Mouse (Mus musculus) limb, embryonic 11.5 days (tissue): Measurements from ENCODE around the gene Qpctl. TPM values are rescaled to one million over a fixed set of nuclear protein-coding genes. Genes with fewer than 3 reads are reported as not detected.

Source experiments
- ATAC-seq: fragments of 200-750 bp; cut with Nextera tagmentation; 2 replicates; pipeline ENCODE4 v1.8.0; 2017; ENCODE audit warnings: low read depth; ENCODE audit not compliant: insufficient number of reproducible peaks, low FRiP score, low TSS enrichment
- DNase-seq: peaks from one replicate; pipeline ENCODE4 v3.0.0-alpha.2; 2015; ENCODE audit warnings: low spot score
- H3K27ac ChIP-seq: fragments of 300-500 bp; sonication (generic); replicated peaks from 2 replicates; pipeline ENCODE4 v1.5.1; 2014; ENCODE audit warnings: low read depth, mild to moderate bottlenecking, low read length
- H3K27me3 ChIP-seq: fragments of 300-500 bp; sonication (generic); 2 replicates; pipeline ENCODE4 v1.6.1; 2014; ENCODE audit warnings: mild to moderate bottlenecking, low read length, mixed read lengths; ENCODE audit not compliant: control insufficient read depth, insufficient read depth
- H3K36me3 ChIP-seq: fragments of 300-500 bp; sonication (generic); 2 replicates; pipeline ENCODE4 v1.6.1; 2014; ENCODE audit warnings: mild to moderate bottlenecking, low read length, moderate library complexity, mixed read lengths; ENCODE audit not compliant: control insufficient read depth, insufficient read depth
- H3K4me1 ChIP-seq: fragments of 300-500 bp; sonication (generic); 2 replicates; pipeline ENCODE4 v1.6.1; 2014; ENCODE audit warnings: low read length, mixed read lengths; ENCODE audit not compliant: control insufficient read depth, insufficient read depth
- H3K4me2 ChIP-seq: fragments of 300-500 bp; sonication (generic); 2 replicates; pipeline ENCODE4 v1.6.1; 2014; ENCODE audit warnings: low read depth, mild to moderate bottlenecking, moderate library complexity; ENCODE audit not compliant: severe bottlenecking
- H3K4me3 ChIP-seq: fragments of 300-500 bp; sonication (generic); 2 replicates; pipeline ENCODE4 v1.5.1; 2014; ENCODE audit warnings: low read depth, low read length
- H3K9ac ChIP-seq: fragments of 300-500 bp; sonication (generic); 2 replicates; pipeline ENCODE4 v1.6.1; 2014; ENCODE audit warnings: mild to moderate bottlenecking, low read length
- H3K9me3 ChIP-seq: fragments of 300-500 bp; sonication (generic); 2 replicates; pipeline ENCODE4 v1.6.1; 2016; ENCODE audit warnings: low read length; ENCODE audit not compliant: control insufficient read depth
- WGBS: fragments of 180-500 bp; shearing (Covaris S2); extraction: QIAGEN DNeasy Blood & Tissue Kit; methylation state at CpG from one replicate; pipeline ENCODE4 v1.1.7; 2014; 5-methylcytosine and 5-hydroxymethylcytosine counted together
- polyA plus RNA-seq: library from polyadenylated mRNA; unstranded; fragments of >200 nt; fragmentation: Nextera tagmentation; extraction: Ambion mirVana; gene quantifications from 2 replicates; pipeline ENCODE4 v1.2.1, GENCODE M21; 2014

Qpctl gene
- polyA plus RNA-seq, 1 experiment from 2014 or later, result 10.7 TPM

GRCm38 (mm10) chr7:19094826-19095750, 54.0 kb downstream of the Qpctl start:
- 0 out of 2 replicates have a peak, but pooled peaks cover 3% of the 10 kb centered on the region for H3K36me3 ChIP-seq
- peak; percentile 71 for DNase-seq
- WGBS, result under 1% methylated on average over 77 of the region's 87 CpGs
- H3K4me3 ChIP-seq, result peak overlapping the region; percentile 82
- peak overlapping the region; percentile 92 for H3K9ac ChIP-seq
- no peak for ATAC-seq
- H3K4me2 ChIP-seq, result peak overlapping the region; percentile 96
- peaks cover 18% of the 10 kb centered on the region for H3K4me1 ChIP-seq
- no peaks in the 10 kb centered on the region for H3K27me3 ChIP-seq
- peak overlapping the region; percentile 97 for H3K27ac ChIP-seq
- no peaks in the 10 kb centered on the region; the same call in 1 of the 2 replicates for H3K9me3 ChIP-seq

- WGBS, result 2% methylated on average over 8 of the region's 36 CpGs
- ATAC-seq, result no peak
- H3K4me1 ChIP-seq, result peaks cover 18% of the 10 kb centered on the region
These were observed 54.6 kb downstream of the Qpctl start, which contains the start of gene Six5 for GRCm38 (mm10) chr7:19094471-19094825. Gene Six5, plus strand, starts transcription at chr7:19094594.

DNA sequence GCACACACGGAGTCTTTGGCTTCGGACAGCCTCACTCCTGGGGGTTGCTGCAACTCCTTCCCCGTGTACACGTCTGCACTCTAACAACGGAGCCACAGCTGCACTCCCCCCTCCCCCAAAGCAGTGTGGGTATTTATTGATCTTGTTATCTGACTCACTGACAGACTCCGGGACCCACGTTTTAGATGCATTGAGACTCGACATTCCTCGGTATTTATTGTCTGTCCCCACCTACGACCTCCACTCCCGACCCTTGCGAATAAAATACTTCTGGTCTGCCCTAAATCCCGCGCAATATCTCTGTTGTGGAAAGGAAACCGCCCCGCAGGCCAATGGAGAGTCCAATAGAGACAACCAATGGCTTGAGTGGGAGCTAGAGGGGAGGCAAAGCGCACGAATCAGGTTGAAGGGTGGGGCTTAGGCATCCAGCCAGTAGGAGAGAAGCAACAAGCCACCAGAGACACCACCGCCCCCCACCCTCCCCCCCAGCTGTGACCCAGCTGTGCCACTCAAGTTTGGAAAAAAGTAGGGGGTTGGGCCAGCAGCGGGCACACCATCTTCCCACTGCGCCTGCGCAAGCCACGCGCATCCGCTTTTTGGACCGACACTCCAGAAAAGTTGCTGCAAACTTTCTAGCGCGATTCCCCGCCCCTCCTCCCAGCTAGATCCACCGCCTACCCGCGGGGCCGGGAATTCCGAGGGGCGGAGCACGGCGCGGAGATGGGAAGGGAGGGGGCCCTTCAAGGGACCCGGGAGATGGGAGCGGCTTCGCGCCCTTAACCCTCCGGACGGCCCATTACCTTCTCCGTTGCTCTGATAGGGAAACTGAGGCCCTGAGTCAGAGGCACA, 55.3 kb downstream of the Qpctl start:
- H3K4me1 ChIP-seq, result peaks cover 18% of the 10 kb centered on the region
- peak overlapping the region; percentile 97 for H3K27ac ChIP-seq
- no peaks in the 10 kb centered on the region for H3K27me3 ChIP-seq
- H3K4me3 ChIP-seq, result peak overlapping the region; percentile 82
- H3K4me2 ChIP-seq, result peak overlapping the region; percentile 96
- H3K9ac ChIP-seq, result peak overlapping the region; percentile 92
- ATAC-seq (peak; percentile 83), DNase-seq (peak; percentile 99)
- no peaks in the 10 kb centered on the region; the same call in 1 of the 2 replicates for H3K9me3 ChIP-seq
- WGBS, result under 1% methylated on average over 42 of the region's 45 CpGs
- H3K36me3 ChIP-seq, result 0 out of 2 replicates have a peak, but pooled peaks cover 3% of the 10 kb centered on the region

More at GRCm38 (mm10) chr7:19094471-19094825, 54.6 kb downstream of the Qpctl start, which contains the start of gene Six5:
- peak; percentile 73 for DNase-seq
- Histone ChIP-seq H3K4me3 (peak within 1 kb of the TSS; percentile 82), H3K27ac (peak within 1 kb of the TSS; percentile 97), H3K9ac (peak within 1 kb of the TSS; percentile 92), H3K9me3 (no peaks in the 10 kb centered on the region; the same call in 1 of the 2 replicates), H3K4me2 (peak within 1 kb of the TSS; percentile 96), H3K27me3 (no peaks in the 10 kb centered on the region), H3K36me3 (0 out of 2 replicates have a peak, but pooled peaks cover 3% of the 10 kb centered on the region)

DNA sequence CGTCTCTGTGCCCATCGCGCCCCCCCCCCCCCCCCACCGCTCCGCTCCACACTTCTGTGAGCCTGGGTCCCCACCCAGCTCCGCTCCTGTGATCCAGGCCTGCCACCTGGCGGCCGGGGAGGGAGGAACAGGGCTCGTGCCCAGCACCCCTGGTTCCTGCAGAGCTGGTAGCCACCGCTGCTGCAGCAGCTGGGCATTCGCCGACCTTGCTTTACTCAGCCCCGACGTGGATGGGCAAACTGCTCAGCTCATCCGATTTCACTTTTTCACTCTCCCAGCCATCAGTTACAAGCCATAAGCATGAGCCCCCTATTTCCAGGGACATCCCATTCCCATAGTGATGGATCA, 55.9 kb downstream of the Qpctl start:
- Histone ChIP-seq H3K4me3 (peak overlapping the region; percentile 82), H3K4me1 (peaks cover 18% of the 10 kb centered on the region), H3K36me3 (0 out of 2 replicates have a peak, but pooled peaks cover 3% of the 10 kb centered on the region), H3K27ac (peak overlapping the region; percentile 82), H3K27me3 (no peaks in the 10 kb centered on the region), H3K4me2 (peak overlapping the region; percentile 96), H3K9ac (peak overlapping the region; percentile 57), H3K9me3 (no peaks in the 10 kb centered on the region; the same call in 1 of the 2 replicates)
- under 1% methylated on average over 10 of the region's 15 CpGs for WGBS
- ATAC-seq (peak; percentile 40), DNase-seq (peak; percentile 90)

- peak overlapping the region; percentile 57 for H3K9ac ChIP-seq
- H3K27ac ChIP-seq, result peak overlapping the region; percentile 82
- no peaks in the 10 kb centered on the region; the same call in 1 of the 2 replicates for H3K9me3 ChIP-seq
- DNase-seq (peak; percentile 86), ATAC-seq (peak; percentile 44)
- H3K4me1 ChIP-seq, result peaks cover 18% of the 10 kb centered on the region
- H3K36me3 ChIP-seq, result 0 out of 2 replicates have a peak, but pooled peaks cover 3% of the 10 kb centered on the region
- H3K4me3 ChIP-seq, result peak overlapping the region; percentile 82
- H3K4me2 ChIP-seq, result peak overlapping the region; percentile 96
- 3% methylated on average over 38 of the region's 38 CpGs for WGBS
- H3K27me3 ChIP-seq, result no peaks in the 10 kb centered on the region
These were observed 56.5 kb downstream of the Qpctl start for GRCm38 (mm10) chr7:19092381-19093173.

GRCm38 (mm10) chr7:19091913-19092312, 57.2 kb downstream of the Qpctl start:
- no peak overlapping the region for H3K27ac ChIP-seq
- H3K4me1 ChIP-seq, result peaks cover 14% of the 10 kb centered on the region
- H3K9me3 ChIP-seq, result no peaks in the 10 kb centered on the region; the same call in 1 of the 2 replicates
- 21% methylated on average over 14 of the region's 17 CpGs for WGBS
- H3K4me3 ChIP-seq, result no peak overlapping the region; the same call in 1 of the 2 replicates
- DNase-seq (no peak), ATAC-seq (no peak)
- no peak overlapping the region; the same call in 1 of the 2 replicates for H3K9ac ChIP-seq
- H3K4me2 ChIP-seq, result peak overlapping the region; percentile 96; the same call in 1 of the 2 replicates
- 0 out of 2 replicates have a peak, but pooled peaks cover 3% of the 10 kb centered on the region for H3K36me3 ChIP-seq
- no peaks in the 10 kb centered on the region for H3K27me3 ChIP-seq
